Mouse (Mus musculus): ENCODE results near the gene BC025920.

BC025920 gene

DNA sequence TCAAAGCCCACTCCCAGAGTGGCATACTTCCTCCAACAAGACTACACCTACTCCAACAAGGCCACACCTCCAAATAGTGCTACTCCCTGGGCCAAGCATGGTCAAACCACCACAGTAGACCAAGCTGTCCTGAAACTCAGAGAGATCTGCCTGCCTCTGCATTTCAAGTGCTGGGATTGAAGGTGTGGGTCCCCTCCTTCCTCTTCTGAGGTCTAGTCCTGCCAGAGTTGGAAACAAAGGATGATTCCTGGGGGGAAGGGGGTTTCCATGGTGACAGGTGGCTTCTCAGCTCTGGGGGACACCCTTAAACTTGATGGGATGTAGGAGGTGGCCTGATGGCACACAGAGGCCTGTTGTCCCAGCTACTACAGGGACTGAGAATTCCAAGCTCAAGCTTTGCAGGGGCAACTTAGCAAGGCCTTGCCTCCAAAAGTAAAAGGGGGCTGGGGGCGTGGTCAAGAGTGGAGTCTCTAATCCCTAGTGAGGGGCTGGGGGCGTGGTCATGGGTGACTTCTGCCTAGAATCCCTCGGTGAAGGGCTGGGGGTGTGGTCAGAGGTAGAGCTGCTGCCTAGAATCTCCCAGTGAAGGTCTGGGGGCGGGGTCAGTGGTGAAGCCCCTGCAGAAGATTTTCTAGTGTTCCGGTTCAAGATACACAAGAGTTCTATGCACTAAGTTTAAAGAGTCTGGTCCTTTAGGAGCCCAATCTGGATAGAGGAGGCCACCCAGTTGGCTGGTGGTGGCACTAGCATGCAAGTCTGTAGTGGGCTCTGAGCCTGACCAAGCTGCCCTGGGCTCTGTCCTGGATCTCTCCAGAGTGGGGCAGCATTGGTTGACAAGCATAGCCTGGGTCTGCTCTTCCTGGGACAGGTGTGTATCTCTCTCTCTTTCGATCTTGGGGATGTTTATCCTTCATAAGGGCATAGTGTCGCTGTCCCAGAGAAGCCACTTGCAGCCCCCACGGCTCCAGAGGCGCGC lies 31.7 kb upstream of the BC025920 start, which contains the start of gene Tle2:
TSS of gene Tle2 (plus strand) at position 481 of the 976 bp plus-strand sequence.
- DNase-seq (ENCODE audit: low spot score in 2 of 2): no peak

DNA sequence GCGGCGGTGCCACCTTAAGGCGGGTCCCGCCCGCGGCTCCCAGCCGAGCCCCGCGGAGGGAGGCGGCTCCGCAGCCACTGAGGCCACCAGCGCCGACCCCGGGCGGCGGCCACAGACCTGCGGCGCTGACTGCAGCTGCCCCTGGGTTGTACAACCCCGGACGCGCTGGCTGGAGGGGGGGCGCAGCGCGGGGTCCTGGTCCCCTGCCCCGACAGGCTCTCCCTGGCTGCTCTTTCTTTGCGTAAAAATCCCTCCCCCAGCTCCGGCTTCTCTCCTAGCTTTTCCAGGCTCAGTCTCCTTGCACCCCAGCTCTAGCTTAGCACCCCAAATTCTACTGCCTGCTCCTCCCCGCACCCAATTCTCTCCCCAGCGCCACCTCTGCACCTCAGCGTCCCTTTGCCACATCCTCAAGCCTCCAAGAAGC lies 30.9 kb upstream of the BC025920 start:
- no peak for DNase-seq (ENCODE audit: low spot score in 2 of 2)

DNA sequence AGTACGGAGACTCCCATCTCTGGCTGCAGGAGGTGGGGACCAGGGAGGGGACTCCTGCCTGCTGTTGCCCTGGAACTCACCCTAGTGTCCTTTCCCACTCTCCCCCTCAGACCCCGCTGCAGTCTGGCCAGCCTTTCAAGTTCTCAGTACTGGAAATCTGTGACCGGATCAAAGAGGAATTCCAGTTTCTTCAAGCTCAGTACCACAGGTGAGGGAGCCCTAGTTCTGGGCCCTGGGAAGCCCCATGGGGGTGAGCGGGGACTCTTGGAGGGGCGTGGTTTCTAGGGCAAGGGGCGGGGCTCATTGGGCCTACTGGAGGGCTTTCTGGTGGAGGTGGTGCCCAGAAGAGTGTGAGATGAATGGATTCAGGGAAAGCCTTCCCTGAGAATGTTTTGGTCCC lies 30.4 kb upstream of the BC025920 start:
- no peak for DNase-seq (ENCODE audit: low spot score in 2 of 2)

DNA sequence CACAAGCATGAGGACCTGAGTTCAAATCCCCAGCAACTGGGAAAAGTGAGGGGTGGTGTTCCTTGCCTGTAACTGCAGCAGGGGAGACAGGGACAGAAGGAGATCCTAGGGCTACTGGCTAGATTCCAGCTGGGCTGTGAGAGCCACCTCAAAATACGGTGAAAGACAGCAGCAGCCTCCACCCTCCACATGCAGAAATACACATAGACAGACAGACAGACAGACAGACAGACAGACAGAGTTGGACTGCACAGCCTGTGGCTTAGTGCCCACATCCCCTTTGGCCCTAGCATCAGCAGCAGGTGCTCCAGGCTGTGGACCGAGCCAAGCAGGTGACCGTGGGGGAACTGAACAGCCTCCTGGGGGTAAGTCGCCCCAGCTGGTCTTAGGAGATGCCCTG lies 26.1 kb upstream of the BC025920 start:
- no peak for DNase-seq (ENCODE audit: low spot score in 2 of 2)

DNA sequence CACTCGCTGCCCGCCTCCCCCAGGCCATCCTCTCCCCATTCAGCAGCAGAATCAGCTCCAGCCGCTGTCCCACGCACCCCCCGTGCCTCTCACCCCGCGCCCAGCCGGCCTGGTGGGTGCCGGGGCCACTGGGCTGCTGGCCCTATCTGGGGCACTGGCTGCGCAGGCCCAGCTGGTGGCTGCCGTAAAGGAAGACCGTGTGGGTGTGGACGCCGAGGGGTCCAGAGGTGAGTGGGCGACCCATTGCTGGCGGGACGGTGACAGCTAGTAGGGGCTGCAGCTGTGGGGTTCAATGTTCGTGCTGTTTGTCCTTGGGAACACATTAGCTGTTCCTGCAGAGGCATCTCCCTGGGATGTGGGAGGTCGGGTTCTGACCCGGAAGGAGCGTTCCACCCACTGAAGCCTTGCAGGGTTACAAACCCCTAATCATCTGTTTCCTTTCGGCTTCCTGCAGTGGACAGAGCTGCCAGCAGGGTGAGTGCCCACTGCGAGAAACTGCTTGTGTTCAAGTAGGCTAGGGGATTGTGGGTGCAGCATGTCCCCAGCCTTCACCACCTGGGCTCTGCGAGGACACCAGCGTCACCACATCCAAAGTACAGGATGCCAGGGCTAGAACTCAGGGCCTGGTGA lies 25.5 kb upstream of the BC025920 start:
- peak in 1 of 2 experiments; percentile 68 for DNase-seq (ENCODE audit: low spot score in 2 of 2)

DNA sequence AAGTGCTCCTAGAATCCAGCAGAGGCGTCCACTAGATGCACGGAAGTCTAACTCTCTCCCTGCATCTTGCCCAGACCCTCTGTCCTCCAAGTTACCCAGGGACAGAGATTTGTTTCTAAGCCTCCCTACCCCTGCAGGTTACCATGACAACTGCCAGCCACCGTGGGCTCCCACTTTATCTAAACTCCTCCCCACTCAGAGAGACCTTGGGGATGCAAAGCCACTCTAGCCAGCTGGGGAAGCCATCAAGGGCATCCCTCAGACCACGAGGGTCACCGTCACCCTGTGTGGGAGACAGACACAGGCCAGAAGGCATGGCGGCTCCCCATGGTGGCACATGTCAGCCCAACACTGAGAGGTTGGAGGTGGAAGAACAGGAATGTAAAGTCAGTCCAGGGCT lies 22.7 kb upstream of the BC025920 start:
- DNase-seq (ENCODE audit: low spot score in 2 of 2): no peak

DNA sequence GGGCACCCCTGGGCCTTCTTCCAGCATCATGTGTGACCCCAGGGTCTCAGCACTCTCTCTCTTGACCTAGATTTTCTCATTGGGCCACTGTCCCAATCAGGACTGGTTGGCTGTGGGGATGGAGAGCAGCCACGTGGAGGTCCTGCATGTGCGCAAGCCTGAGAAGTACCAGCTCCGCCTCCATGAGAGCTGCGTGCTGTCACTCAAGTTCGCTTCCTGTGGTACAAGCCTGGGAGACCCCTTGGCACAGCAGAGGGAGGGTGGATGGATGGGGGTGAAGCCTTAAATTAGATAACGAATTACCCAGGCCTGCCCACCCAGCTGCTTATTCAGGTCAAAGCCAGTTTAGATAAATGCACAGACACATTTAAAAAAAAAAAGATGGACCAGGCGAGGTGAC lies 17.3 kb upstream of the BC025920 start:
- DNase-seq (ENCODE audit: low spot score in 2 of 2): no peak

DNA sequence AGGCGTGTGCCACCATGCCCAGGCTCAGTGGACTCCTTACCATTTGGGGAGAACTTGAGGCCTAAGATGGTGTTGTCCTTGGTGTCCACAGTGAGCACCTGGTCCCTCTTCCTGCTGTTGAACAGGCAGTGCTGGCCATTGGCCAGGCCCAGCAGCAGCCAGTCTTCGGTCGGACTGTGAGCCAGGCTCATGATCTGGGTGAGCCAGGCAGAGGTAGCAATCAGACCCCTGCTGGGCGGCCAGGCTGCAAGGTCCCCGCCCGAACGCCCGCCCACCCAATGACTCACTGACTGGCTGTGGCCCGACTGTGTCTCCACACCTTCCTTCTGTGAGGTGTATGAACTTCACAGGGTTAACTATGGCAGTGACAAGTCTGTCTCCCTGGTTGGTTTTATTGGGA lies 14.2 kb upstream of the BC025920 start:
- DNase-seq (ENCODE audit: low spot score in 2 of 2): no peak

DNA sequence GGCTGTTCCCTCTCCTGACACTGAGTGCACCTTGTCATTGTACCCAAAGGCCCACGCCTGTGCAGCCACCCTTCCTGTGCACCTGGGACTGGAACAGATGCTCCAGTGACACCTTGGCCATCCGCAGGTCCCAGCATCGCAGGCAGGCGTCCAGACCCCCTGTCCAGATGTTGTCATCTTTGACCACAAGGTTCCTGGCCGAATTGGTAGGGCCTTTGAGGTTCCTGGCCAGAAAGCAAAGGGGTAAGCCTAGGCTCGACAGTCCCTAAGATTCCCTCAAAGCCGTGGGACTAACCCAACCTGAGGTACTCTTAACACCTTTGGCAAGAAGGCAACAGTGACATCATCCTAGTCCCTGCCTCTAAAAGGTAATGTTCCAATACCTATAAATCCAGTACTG lies 13.4 kb upstream of the BC025920 start:
- DNase-seq (ENCODE audit: low spot score in 2 of 2): no peak

DNA sequence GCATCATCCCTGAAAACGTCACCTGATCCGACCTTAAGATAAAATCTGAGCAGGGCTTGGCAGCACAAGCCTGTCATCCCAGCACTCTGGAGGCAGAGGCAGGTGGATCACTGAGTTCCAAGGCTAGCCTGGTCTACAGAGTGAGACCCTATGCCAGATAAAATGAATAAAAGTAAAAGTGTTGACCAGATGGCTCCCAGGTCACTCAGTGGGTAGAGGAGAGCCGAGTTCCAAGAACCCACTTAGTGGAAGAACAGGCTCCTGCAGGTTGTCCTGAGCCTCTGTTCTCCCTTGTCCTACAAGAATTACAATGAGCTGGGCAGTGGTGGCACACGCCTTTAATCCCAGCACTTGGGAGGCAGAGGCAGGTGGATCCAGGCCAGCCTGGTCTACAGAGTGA lies 12.8 kb upstream of the BC025920 start:
- DNase-seq (ENCODE audit: low spot score in 2 of 2): no peak

DNA sequence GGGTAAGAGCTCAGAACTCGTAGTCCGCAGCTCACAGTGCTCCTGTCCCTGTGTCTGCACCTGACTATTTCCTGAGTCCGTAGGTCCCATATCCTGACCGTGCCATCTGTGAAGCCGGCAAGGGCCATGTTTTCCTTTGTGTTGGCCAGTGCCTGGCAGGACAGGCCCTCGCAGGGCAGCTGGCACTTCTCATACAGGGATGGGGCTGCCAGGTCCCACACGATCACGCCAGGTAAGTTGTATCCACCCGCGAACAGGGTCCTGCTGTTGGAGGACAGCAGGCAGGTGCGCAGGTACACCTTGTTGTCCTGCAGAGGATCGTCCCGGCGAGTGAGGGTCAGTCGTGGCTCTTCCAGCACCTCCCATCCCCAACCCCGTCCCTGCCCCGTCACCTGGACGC lies 12.1 kb upstream of the BC025920 start:
- no peak for DNase-seq (ENCODE audit: low spot score in 2 of 2)

DNA sequence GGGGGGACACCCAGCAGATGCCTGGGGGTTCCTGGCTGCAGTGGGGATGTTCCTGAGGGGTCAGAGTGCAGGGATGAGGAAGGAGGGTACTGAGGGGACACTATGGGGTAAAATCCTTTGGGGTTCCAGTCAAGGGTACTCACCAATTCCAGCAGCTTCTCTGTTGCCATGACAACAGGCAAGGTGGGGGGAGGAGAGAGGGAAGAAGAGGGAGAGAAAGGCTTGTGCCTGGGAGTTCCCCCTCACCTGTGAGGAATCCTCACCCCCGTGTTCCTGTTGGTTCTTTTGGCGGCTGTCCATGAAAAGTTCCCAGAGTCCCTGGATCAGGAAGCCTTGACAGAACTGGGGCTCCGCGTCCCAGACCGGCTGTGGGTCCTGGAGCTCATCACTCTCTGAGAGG lies 10.5 kb upstream of the BC025920 start:
- no peak for DNase-seq (ENCODE audit: low spot score in 2 of 2)

DNA sequence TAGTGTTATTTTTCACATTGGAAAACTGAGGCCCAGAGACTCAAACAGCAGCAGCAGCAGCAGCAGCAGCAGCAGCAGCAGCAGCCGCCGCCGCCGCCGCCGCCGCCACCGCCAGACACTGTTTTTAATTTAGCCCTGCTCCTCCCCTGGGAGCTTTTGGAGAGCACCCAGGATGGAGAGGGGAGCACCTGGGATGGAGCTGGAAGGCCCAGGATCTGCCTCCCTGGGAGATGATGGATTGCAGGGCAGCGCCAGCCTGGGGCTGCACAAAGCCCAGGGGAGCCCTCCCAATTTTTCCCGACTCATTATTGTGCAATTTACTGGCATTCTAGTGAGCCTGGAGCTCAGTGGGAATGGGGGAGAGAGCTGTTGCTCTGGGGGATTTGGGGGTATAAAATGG lies 9.5 kb upstream of the BC025920 start:
- no peak for DNase-seq (ENCODE audit: low spot score in 2 of 2)

DNA sequence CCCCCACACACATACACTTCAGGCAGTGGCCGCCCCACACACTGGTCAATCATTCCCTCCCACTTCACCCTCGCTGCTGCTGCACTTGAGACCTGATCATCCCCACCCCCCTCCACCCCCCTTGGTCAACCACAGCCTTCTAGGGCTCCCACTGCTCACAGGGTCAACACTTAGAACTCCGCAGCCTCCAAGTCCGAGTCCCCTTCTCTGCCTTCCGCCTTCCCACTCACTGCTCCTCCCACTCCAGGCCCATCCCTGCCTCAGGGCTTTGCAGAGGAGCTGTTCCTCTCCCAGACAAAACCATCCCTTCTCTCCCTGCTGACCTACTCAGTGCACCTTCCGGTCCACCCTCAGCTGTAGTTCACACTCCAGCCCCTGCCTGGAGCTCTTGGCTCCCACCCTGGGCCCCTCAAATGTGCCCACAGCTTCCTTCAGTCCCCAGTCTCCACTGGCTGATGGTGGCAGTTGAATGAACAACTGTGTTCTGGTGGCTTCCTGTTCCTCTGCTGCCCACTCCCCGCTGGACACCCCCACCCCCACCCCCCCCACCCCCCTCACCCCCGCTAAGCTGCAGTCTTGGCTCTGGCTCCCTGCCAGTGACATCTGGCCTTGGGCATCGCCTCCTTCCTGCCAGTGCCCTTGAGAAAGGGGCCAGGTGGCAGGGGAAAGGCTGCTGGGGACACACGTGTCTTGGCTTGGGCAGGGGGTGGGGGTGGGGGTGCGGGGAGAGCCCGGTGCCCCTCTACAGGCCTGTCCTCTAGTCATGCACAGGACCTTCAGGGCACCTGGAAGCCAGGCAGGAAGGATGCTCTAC lies 8.7 kb upstream of the BC025920 start:
- peak in 1 of 2 experiments; percentile 65 for DNase-seq (ENCODE audit: low spot score in 2 of 2)

DNA sequence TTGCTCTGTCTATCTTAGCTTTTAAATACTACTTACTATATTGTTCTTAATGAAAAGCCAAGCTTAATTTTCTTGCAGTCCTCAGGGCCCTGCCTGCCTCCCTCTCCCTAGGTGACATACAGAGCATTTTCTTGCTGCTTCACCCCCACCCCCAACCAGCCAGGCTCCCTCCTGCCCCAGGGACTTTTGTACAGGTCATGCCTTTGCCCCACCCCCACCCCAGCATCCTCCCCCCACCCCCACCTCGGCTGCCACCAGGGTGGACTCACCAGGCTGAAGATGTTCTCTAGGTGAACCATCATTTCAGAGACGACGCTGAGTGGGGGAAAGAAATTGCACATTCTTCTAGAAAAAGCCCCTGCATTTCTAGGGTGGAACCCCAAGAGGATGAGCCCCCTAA lies 7.7 kb upstream of the BC025920 start:
- no peak for DNase-seq (ENCODE audit: low spot score in 2 of 2)

DNA sequence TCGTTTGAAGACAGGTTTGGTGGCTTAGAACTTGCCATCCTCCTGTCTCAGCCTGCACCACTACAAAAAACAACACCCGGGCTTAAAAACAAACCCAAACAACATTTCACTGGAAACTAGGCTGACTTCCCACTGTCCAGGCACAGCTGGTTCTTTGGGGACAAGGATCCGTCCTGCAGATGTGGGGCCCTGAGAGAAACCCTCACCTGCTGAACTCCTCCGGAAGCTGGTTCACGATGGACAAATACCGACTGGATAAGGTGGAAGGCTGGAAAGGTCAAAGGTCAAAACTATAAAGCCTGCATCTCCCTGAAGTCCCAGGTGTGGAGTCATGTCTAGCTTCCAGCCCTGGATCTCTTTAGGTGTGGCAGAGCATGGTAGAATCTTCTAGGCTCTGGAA lies 7.2 kb upstream of the BC025920 start:
- no peak for DNase-seq (ENCODE audit: low spot score in 2 of 2)

DNA sequence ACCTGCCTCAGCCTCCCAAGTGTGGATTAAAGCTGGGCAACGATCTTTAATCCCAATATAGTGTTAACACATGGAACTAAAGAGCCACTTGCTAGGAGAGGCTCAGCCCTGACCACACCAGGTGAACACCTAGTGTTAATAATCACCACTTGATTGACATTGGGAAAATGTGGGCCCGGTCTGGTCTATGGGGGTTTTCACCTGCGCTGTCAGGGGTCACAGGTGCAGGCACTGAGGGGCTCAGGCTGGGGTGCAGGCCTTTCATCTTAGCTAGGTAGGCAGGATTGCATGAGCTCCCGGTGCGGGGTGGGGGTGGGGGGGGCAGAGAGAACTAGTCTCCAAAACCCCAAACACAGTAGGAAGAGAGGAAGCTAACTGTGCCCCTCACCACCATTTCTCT lies 6.4 kb upstream of the BC025920 start:
- no peak for DNase-seq (ENCODE audit: low spot score in 2 of 2)

DNA sequence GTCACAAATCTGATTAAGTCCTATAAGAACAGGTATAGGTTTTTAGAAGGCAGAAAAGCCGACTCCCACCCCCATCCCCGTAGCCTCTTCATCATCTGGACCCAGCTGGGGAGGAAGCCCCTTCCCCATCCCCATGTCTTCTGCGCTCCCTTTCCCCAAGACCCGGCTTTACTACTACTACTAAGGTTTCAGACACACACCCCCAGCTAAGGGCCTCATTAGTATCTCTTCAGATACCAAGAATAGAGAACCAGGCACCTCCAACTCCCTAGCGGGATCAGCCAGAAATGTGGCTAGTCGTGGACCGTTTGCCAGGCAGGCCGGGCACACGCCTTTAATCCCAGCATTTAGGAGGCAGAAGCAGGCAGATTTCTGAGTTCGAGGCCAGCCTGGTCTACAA lies 6.0 kb upstream of the BC025920 start:
- no peak for DNase-seq (ENCODE audit: low spot score in 2 of 2)

DNA sequence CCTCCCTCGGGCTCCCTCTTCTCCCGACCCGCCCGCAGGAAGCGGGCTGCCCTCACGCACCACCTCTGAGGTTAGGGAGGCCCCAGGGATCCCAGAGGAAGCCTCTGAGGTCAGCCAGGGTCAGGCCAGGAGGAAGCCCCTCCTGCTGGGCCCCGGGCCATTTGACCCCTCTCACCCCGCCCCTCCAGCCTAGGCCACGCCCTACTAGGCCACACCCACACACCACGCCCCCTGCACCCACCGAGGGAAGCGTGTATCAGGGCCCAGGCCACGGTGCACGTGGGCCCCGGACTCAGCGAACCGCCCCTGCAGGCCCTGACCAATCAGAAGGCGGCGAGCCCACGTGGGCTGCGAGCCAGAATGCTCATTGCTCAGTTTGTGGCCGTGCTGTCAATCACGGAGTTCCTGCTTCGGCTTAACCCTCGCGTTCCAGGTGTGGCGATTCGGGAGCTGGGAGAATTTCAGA lies 5.3 kb upstream of the BC025920 start, which contains the start of gene Tle6:
TSS of gene Tle6 (minus strand) at position 336 of the 466 bp plus-strand sequence.
- DNase-seq (ENCODE audit: low spot score in 2 of 2): peak; percentile 90 to 95

DNA sequence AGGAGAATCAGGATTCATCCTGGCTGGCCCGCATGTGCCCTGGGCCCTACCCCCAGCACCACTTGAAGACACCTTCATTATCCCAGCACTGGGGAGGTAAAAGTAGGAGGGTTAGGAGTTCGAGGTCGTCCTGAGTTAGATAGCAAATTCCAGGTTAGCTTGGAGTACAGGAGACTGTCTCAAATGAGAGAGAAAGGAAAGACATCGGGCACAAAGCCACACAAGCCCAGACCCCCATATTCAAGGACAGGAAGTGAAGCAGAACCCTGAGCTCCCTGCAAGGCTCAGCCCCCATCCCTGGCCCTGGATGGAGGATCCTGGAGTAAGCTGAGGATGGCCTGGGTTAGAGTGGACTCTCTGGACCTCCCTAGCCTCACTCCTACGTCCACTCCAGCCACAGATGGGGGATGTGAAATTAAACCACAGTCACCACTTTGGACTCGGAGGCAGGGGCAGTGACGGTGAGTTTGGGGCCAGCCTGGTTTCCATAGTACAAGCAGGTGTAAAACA lies 4.6 kb upstream of the BC025920 start:
- DNase-seq (ENCODE audit: low spot score in 2 of 2): no peak

DNA sequence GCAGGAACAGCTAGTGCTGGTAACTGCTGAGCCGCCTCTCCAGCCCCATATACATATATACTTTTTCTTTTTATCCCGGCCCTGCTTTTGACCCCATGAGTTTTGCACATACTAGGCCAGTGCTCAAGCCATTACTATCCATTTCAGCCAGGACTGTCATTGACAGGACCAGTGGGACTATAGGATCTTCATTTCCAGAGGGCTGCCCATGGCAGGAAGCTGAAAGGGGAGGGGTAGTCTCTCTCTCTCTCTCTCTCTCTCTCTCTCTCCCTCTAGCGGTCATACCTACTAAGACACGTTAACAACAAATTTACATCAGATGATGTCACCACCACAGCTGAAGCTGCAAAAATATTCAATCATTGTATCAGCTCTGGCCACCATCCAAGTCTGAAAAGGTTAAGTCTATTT lies 3.3 kb upstream of the BC025920 start:
- no peak for DNase-seq (ENCODE audit: low spot score in 2 of 2)

Data from spleen, postnatal 4 days (tissue).